Mouse (Mus musculus) liver, embryonic 15.5 days (tissue): ENCODE measurements around the gene Znhit1. TPM values are rescaled to one million over a fixed set of nuclear protein-coding genes. Genes with fewer than 3 reads are reported as not detected.

Experiments used
- ATAC-seq: fragments of 200-750 bp; cut with Nextera tagmentation; 2 replicates; pipeline ENCODE4 v1.8.0; 2017; ENCODE audit warnings: moderate number of reproducible peaks, mild to moderate bottlenecking, moderate library complexity; ENCODE audit not compliant: insufficient read depth
- H3K27ac ChIP-seq: fragments of 300-500 bp; sonication (generic); replicated peaks from 2 replicates; pipeline ENCODE4 v1.5.1; 2015; ENCODE audit warnings: mild to moderate bottlenecking, inconsistent platforms
- H3K27me3 ChIP-seq: fragments of 300-500 bp; sonication (generic); 2 replicates; pipeline ENCODE4 v1.6.1; 2015; ENCODE audit warnings: mild to moderate bottlenecking, inconsistent platforms
- H3K36me3 ChIP-seq: fragments of 300-500 bp; sonication (generic); replicated peaks from 2 replicates; pipeline ENCODE4 v1.6.1; 2015; ENCODE audit warnings: moderate library complexity, mild to moderate bottlenecking, inconsistent platforms
- H3K4me1 ChIP-seq: fragments of 300-500 bp; sonication (generic); replicated peaks from 2 replicates; pipeline ENCODE4 v1.6.1; 2015; ENCODE audit warnings: inconsistent platforms
- H3K4me2 ChIP-seq: fragments of 300-500 bp; sonication (generic); 2 replicates; pipeline ENCODE4 v1.6.1; 2015; ENCODE audit warnings: moderate library complexity, mild to moderate bottlenecking, inconsistent platforms
- H3K4me3 ChIP-seq: fragments of 300-500 bp; sonication (generic); replicated peaks from 2 replicates; pipeline ENCODE4 v1.5.1; 2015; ENCODE audit warnings: mild to moderate bottlenecking, inconsistent platforms
- H3K9ac ChIP-seq: fragments of 300-500 bp; sonication (generic); 2 replicates; pipeline ENCODE4 v1.6.1; 2015; ENCODE audit warnings: moderate library complexity, mild to moderate bottlenecking, inconsistent platforms
- H3K9me3 ChIP-seq: fragments of 300-500 bp; sonication (generic); replicated peaks from 2 replicates; pipeline ENCODE4 v1.6.1; 2016; ENCODE audit warnings: inconsistent platforms
- WGBS: fragments of 180-500 bp; shearing (Covaris S2); methylation state at CpG from one replicate; pipeline ENCODE4 v1.1.7; 2015; ENCODE audit warnings: mixed read lengths; ENCODE audit not compliant: insufficient replicate concordance; 5-methylcytosine and 5-hydroxymethylcytosine counted together
- polyA plus RNA-seq: library from polyadenylated mRNA; unstranded; fragments of >200 nt; fragmentation: Nextera tagmentation; extraction: Ambion mirVana; gene quantifications from 2 replicates; pipeline ENCODE4 v1.2.1, GENCODE M21; 2015

Gene Znhit1
- polyA plus RNA-seq, 1 experiment from 2014 or later, result 50.6 TPM

DNA sequence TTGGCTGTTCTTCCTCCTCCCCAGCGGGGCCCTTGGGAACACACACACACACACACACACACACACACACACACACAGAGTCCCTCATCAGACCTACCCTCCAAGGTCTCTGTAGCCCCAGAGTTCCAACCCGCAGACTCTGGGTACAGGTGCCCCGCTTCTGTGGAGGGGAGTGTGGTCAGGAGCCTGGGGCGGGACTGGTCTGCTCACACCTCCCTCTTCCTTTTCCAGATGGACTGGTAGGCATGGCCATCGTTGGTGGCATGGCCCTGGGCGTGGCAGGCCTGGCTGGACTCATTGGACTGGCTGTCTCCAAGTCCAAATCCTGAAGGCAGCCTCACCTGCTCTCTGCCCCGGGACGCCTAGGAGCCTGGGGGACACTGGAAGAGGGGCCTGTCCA, 22.1 kb downstream of the Znhit1 start:
- peaks cover 65% of the 10 kb centered on the region for H3K4me1 ChIP-seq
- no peaks in the 10 kb centered on the region for H3K9me3 ChIP-seq
- H3K27me3 ChIP-seq, result no peaks in the 10 kb centered on the region
- H3K4me2 ChIP-seq, result peak overlapping the region; percentile 63
- H3K27ac ChIP-seq, result peak overlapping the region; percentile 92
- WGBS, result 65% methylated on average over 8 of the region's 8 CpGs
- peak overlapping the region; percentile 45 for H3K9ac ChIP-seq
- H3K36me3 ChIP-seq, result peaks cover 41% of the 10 kb centered on the region
- peak overlapping the region; percentile 27; the same call in 1 of the 2 replicates for H3K4me3 ChIP-seq
- ATAC-seq, result peak; percentile 22

DNA sequence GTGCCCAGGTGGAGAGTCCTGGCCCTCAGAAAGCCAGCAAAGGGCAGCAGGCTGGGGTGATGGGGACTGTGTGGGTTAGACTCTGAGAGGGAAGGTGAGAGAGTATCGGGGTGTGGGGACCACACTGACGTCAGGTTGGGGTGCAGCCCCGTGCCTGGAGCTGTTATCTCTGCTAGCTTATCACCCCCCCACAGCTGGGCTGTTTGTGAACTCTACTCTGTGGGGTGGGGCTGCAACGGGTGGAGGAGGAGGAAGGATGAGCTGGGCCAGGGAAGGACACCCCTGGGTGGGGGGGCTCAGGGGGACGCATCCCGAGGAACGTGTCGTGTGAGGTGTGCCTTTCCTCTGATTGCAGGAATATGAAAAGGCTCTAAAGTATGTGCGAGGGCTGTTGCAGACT, 22.6 kb downstream of the Znhit1 start:
- H3K9me3 ChIP-seq, result no peaks in the 10 kb centered on the region
- no peaks in the 10 kb centered on the region for H3K27me3 ChIP-seq
- peak overlapping the region; percentile 27 for H3K4me3 ChIP-seq
- peaks cover 64% of the 10 kb centered on the region for H3K4me1 ChIP-seq
- H3K36me3 ChIP-seq, result peaks cover 41% of the 10 kb centered on the region
- ATAC-seq, result peak; percentile 81
- H3K4me2 ChIP-seq, result peak overlapping the region; percentile 63
- H3K9ac ChIP-seq, result peak overlapping the region; percentile 45
- H3K27ac ChIP-seq, result peak overlapping the region; percentile 92
- WGBS, result 28% methylated on average over 9 of the region's 9 CpGs

DNA sequence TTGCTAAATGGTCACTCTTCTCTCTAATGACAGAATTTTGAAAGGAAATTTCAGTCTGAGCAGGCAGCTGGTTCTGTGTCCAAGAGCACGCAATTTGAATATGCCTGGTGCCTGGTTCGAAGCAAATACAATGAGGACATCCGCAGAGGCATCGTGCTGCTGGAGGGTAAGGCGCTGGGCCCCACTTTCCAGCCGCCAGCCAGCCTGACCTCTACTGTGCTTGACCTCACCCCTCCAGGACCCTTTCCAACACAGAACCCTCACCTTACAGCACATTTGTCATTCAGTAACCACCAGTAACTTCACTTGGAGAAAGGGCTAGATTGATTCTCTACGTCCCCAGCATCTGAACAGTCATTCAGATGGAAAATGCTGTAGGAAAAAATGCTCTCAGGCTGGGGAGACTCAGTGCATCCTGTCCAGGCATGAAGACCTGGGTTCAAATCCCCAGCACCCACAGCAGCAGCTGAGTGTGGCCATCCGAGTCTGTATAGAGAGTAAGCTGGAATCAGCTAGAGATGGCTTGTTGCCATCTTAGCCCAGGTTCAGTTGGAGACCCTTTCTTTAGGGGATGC, 24.8 kb downstream of the Znhit1 start:
- Histone ChIP-seq H3K9me3 (no peaks in the 10 kb centered on the region), H3K36me3 (peaks cover 41% of the 10 kb centered on the region), H3K27ac (peak overlapping the region; percentile 92), H3K9ac (peak overlapping the region; percentile 82), H3K4me1 (peaks cover 67% of the 10 kb centered on the region), H3K4me2 (peak overlapping the region; percentile 79), H3K4me3 (peak overlapping the region; percentile 79), H3K27me3 (no peaks in the 10 kb centered on the region)
- no peak for ATAC-seq
- 65% methylated on average over 8 of the region's 8 CpGs for WGBS

DNA sequence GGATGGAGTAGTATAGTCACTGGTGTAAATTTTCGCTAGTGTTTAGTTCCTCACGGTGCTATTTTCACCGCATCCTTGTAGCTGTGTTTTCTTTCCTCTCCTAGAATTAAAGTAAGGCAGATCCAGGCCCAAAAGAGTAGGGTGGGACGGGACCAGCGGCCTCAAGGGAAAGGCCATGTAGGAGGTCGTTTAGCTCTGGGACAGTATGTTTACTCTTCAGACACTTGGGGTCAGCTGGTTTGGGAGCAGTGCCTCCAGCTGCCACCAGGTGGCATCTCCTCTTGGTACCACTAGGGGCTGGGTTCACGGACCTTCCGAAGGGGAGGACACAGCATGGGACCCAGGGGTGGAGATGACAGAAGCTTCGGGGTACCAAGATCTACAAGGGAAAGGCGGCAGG, 25.3 kb downstream of the Znhit1 start:
- Histone ChIP-seq H3K9me3 (no peaks in the 10 kb centered on the region), H3K9ac (peak overlapping the region; percentile 82), H3K27ac (peak overlapping the region; percentile 92), H3K4me3 (peak overlapping the region; percentile 79), H3K4me1 (peaks cover 62% of the 10 kb centered on the region), H3K27me3 (no peaks in the 10 kb centered on the region), H3K4me2 (peak overlapping the region; percentile 79), H3K36me3 (peaks cover 41% of the 10 kb centered on the region)
- 1% methylated on average over 10 of the region's 10 CpGs for WGBS
- ATAC-seq, result peak; percentile 62

DNA sequence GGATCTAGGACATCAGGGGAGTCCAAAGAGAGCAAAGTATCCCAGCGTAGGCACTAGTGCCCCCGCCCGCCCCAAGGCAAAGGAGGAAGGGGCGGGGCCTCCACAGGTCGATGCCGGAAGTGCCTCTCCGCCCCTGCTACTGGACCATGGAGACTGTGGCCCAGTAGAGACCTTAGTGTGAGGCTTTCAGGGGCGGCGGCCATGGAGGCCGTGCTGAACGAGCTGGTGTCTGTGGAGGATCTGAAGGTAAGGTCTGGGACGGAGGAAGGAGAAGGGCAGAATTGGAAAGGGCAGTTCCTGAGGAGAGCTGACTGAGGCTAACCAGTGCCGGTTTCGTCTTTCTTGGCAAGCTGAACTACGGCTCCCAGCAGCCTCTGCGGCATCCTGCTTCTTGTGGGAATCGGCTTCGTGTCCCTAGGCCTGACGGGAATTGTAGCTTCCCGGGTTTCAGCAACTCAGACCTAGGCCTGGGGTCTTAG, 25.8 kb downstream of the Znhit1 start:
- Histone ChIP-seq H3K4me1 (peaks cover 57% of the 10 kb centered on the region), H3K27ac (peak overlapping the region; percentile 92), H3K9me3 (no peaks in the 10 kb centered on the region), H3K36me3 (peaks cover 40% of the 10 kb centered on the region), H3K4me3 (peak overlapping the region; percentile 79), H3K27me3 (no peaks in the 10 kb centered on the region), H3K4me2 (peak overlapping the region; percentile 79), H3K9ac (peak overlapping the region; percentile 82)
- ATAC-seq, result peak; percentile 84
- WGBS, result under 1% methylated on average over 20 of the region's 20 CpGs

DNA sequence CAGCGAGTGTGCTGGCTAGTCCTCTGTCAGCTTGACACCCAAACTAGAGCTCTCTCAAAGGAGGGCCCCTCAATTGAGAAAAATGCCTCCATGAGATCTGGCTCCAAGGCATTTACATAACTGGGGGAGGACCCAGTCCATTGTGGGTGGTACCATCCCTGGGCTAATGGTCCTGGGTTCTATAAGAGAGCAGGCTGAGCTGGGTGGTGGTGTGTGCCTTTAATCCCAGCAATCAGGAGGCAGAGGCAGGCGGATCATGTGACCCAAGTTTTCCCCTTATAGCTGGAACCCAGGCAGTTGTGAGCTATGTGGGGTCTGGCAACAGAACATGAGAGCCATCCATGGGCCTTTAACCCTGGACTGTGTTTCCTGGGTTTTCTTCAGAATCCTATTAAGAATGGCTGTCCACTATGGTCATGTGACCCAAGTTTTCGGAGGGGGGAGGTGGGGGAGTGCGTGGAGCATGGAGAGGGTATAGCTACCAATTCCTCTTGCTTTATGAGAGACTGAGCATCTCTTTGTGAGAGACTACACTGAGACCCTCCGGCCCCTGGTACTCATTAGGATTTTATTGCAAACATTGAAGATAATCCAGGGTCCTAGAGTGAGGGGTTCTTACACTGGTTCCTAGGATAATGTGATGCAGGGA, 26.4 kb downstream of the Znhit1 start:
- H3K27me3 ChIP-seq, result no peaks in the 10 kb centered on the region
- 33% methylated on average over 5 of the region's 5 CpGs for WGBS
- peaks cover 52% of the 10 kb centered on the region for H3K4me1 ChIP-seq

DNA sequence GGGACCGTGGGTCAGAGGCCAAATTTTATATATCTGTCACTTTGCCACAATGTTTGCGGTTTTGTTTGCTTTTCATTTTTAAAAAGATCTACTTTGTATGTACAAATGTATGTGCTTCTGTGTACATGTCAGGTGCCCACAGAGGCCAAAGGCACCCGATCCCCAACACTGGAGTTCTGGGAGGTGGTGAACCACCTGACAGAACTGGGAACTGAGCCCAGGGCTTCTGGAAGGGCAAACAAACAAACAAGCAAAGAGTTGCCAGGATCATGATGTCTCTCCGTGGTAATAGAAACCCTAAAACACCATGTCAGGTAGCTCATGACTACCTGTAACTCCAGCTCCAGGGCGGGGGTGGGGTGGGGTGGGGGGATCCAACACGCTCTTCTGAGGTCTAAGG, 27.8 kb downstream of the Znhit1 start:
- no peak for ATAC-seq
- H3K4me2 ChIP-seq, result no peak overlapping the region
- no peaks in the 10 kb centered on the region for H3K9me3 ChIP-seq
- H3K27ac ChIP-seq, result no peak overlapping the region
- no peaks in the 10 kb centered on the region for H3K27me3 ChIP-seq
- H3K9ac ChIP-seq, result no peak overlapping the region
- H3K4me3 ChIP-seq, result no peak overlapping the region
- peaks cover 23% of the 10 kb centered on the region for H3K36me3 ChIP-seq
- peaks cover 46% of the 10 kb centered on the region for H3K4me1 ChIP-seq
- WGBS, result 75% methylated on average over 6 of the region's 6 CpGs

More for the DNA sequence above, 26.4 kb downstream of the Znhit1 start:
- Histone ChIP-seq H3K9me3 (no peaks in the 10 kb centered on the region), H3K27ac (peak overlapping the region; percentile 92), H3K4me3 (peak overlapping the region; percentile 79), H3K9ac (peak overlapping the region; percentile 82), H3K36me3 (peaks cover 37% of the 10 kb centered on the region), H3K4me2 (peak overlapping the region; percentile 79)
- ATAC-seq, result no peak

DNA sequence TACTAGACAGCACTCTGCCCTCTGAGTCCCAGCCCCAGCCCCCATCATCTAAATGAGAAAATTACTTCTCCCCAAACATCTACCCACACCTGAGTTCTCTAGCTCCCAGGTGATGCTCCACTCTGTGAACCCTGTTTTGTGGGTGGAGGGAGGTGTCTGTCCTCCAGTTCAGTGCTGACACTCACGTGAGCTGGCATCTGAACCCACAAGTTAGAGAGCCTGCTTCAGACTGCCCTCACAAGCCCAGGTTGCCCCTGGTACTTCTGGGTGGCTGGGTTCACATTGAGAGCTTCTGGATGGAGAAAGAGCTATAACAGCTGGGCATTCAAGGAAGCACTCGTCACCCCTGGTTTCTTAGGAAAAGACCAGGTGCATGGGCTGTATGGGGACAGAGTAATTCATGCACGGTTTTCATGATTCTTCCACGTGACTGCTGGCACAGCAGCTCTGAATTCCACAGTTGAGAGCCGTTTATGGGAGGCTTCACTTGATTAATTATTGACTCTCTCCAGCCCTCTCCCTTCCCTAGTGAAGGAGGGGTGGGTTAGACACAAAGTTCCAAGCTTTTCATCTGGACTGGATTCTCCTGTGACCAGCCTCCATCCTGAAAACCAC, 28.7 kb downstream of the Znhit1 start:
- no peak overlapping the region for H3K9ac ChIP-seq
- ATAC-seq, result no peak
- peaks cover 44% of the 10 kb centered on the region for H3K4me1 ChIP-seq
- H3K9me3 ChIP-seq, result no peaks in the 10 kb centered on the region
- WGBS, result 48% methylated on average over 5 of the region's 5 CpGs
- no peak overlapping the region for H3K27ac ChIP-seq
- peaks cover 15% of the 10 kb centered on the region for H3K36me3 ChIP-seq
- H3K4me2 ChIP-seq, result no peak overlapping the region
- H3K4me3 ChIP-seq, result no peak overlapping the region
- H3K27me3 ChIP-seq, result no peaks in the 10 kb centered on the region

DNA sequence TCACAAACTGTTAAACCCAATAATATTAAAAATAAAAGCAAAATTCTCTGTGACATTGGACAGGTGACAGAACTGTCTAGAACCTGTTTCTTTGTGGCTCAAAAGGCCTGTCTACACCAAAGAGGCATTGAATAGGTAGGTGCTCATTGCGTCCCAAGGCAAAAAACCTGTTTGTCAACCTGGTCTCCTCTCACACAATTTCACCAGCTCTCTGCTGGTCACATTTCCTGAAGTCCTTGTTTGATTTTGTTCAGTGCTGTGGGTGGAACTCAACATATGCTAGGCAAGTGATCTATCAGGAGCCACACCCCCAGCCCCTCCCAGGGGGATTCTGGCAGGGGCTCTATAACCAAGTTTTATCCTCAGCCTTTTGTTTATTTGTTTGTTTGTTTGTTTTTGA, 30.6 kb downstream of the Znhit1 start:
- Histone ChIP-seq H3K4me1 (peaks cover 43% of the 10 kb centered on the region), H3K9me3 (no peaks in the 10 kb centered on the region), H3K9ac (no peak overlapping the region), H3K27ac (no peak overlapping the region), H3K27me3 (no peaks in the 10 kb centered on the region), H3K36me3 (0 out of 2 replicates have a peak, but pooled peaks cover 2% of the 10 kb centered on the region), H3K4me2 (no peak overlapping the region), H3K4me3 (no peak overlapping the region)
- 83% methylated on average over 1 of the region's 1 CpGs for WGBS
- ATAC-seq, result no peak

DNA sequence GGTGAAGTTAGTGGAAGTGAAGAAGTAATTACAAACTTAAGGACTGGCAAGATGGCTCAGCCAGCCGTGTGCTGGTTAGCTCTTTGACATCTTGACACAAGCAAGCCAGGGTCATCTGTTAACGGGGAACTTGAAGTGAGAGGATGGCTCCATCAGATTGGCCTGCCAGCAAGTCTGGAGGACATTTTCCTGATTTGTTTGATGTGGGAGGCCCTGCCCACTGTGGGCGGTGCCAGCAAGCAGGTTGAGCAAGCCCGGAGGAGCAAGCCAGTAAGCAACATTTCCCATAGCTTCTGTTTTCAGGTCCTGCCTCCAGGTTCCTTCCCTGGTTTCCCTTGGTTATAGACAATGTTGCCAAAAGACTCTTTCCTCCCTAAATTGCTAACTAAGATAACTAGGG, 32.2 kb downstream of the Znhit1 start:
- Histone ChIP-seq H3K36me3 (0 out of 2 replicates have a peak, but pooled peaks cover 2% of the 10 kb centered on the region), H3K9me3 (no peaks in the 10 kb centered on the region), H3K9ac (no peak overlapping the region), H3K27ac (no peak overlapping the region), H3K4me3 (no peak overlapping the region), H3K4me2 (no peak overlapping the region), H3K27me3 (no peaks in the 10 kb centered on the region), H3K4me1 (peaks cover 35% of the 10 kb centered on the region)
- 57% methylated on average over 4 of the region's 4 CpGs for WGBS
- no peak for ATAC-seq

DNA sequence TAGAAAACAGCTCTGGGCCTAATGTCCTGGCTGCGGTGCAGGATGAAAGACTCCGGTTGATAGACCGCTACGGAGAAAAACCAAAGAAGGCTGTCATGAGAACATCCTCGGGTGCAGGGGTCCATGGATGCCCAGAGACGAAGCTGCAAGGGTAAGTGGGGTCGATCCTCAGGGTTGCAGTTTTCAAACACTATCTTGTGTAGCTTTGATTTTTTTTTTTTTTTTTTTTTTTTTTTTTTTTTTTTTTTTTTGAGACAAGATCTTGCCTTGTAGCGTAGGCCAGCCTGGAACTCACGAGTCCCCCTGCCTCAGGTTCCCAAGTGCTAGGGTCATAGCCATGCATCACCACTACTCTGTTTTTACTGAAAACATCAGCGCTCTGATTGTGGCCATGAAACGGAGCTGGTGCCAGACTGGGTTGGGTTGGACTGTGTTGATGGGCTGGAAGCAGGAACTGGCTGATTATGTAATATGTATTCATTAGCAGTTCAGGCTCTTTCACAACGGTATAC, 34.3 kb downstream of the Znhit1 start:
- H3K4me2 ChIP-seq, result peak overlapping the region; percentile 79
- ATAC-seq, result no peak
- H3K36me3 ChIP-seq, result 0 out of 2 replicates have a peak, but pooled peaks cover 2% of the 10 kb centered on the region
- no peaks in the 10 kb centered on the region for H3K9me3 ChIP-seq
- peak overlapping the region; percentile 70 for H3K4me3 ChIP-seq
- H3K4me1 ChIP-seq, result peaks cover 32% of the 10 kb centered on the region
- 2% methylated on average over 12 of the region's 12 CpGs for WGBS
- H3K27ac ChIP-seq, result peak overlapping the region; percentile 69
- peak overlapping the region; percentile 41 for H3K9ac ChIP-seq
- no peaks in the 10 kb centered on the region for H3K27me3 ChIP-seq
